Mouse (Mus musculus): ENCODE measurements around the gene Slc9a5. TPM values are rescaled to one million over a fixed set of nuclear protein-coding genes. Genes with fewer than 3 reads are reported as not detected.
A peak's percentile ranks its signal among the peaks of the same experiment; 100 is the strongest.

Gene Slc9a5
- polyA plus RNA-seq, 1 experiment = 5.0 TPM

GRCm38 (mm10) chr8:105397747-105398146 is 49.1 kb downstream of the Slc9a5 start:
- TF ChIP-seq CTCF (IDR thresholded peaks at IDR 0.05; ENCODE audit: low read depth, low read length) (peak; percentile 34; the same call in 1 of the 2 replicates), POLR2A (IDR thresholded peaks at IDR 0.05; ENCODE audit: borderline replicate concordance, low read depth, low read length) (no peak)
- Histone ChIP-seq H3K4me3 (ENCODE audit: insufficient read depth, low read length) (no peak overlapping the region), H3K27ac (ENCODE audit: insufficient read depth, low read depth, low read length) (no peak overlapping the region), H3K4me1 (ENCODE audit: control insufficient read depth, insufficient read depth, low read length) (peaks cover 14% of the 10 kb centered on the region)

- Histone ChIP-seq H3K4me3 (ENCODE audit: insufficient read depth, low read length) (no peak overlapping the region), H3K4me1 (ENCODE audit: control insufficient read depth, insufficient read depth, low read length) (no peaks in the 10 kb centered on the region), H3K27ac (ENCODE audit: insufficient read depth, low read depth, low read length) (no peak overlapping the region)
- no peak for TF ChIP-seq CTCF (IDR thresholded peaks at IDR 0.05; ENCODE audit: low read depth, low read length)
- no peak for TF ChIP-seq POLR2A (IDR thresholded peaks at IDR 0.05; ENCODE audit: borderline replicate concordance, low read depth, low read length)
These were observed 51.4 kb downstream of the Slc9a5 start for GRCm38 (mm10) chr8:105400016-105400415.

- Histone ChIP-seq H3K4me3 (ENCODE audit: insufficient read depth, low read length) (no peak overlapping the region), H3K27ac (ENCODE audit: insufficient read depth, low read depth, low read length) (no peak overlapping the region), H3K4me1 (ENCODE audit: control insufficient read depth, insufficient read depth, low read length) (peaks cover 3% of the 10 kb centered on the region; the same call in 1 of the 2 replicates)
- TF ChIP-seq POLR2A (IDR thresholded peaks at IDR 0.05; ENCODE audit: borderline replicate concordance, low read depth, low read length) = no peak
- TF ChIP-seq CTCF (IDR thresholded peaks at IDR 0.05; ENCODE audit: low read depth, low read length) = no peak
These were observed 54.8 kb downstream of the Slc9a5 start for GRCm38 (mm10) chr8:105403467-105403866.

GRCm38 (mm10) chr8:105404496-105404895 is 55.9 kb downstream of the Slc9a5 start:
- H3K4me1 ChIP-seq (ENCODE audit: control insufficient read depth, insufficient read depth, low read length) = peaks cover 3% of the 10 kb centered on the region; the same call in 1 of the 2 replicates
- no peak overlapping the region for H3K27ac ChIP-seq (ENCODE audit: insufficient read depth, low read depth, low read length)
- TF ChIP-seq POLR2A (IDR thresholded peaks at IDR 0.05; ENCODE audit: borderline replicate concordance, low read depth, low read length) = no peak
- H3K4me3 ChIP-seq (ENCODE audit: insufficient read depth, low read length) = no peak overlapping the region

- TF ChIP-seq POLR2A (IDR thresholded peaks at IDR 0.05; ENCODE audit: borderline replicate concordance, low read depth, low read length) (no peak), CTCF (IDR thresholded peaks at IDR 0.05; ENCODE audit: low read depth, low read length) (no peak)
- H3K4me1 ChIP-seq (ENCODE audit: control insufficient read depth, insufficient read depth, low read length) = peaks cover 3% of the 10 kb centered on the region; the same call in 1 of the 2 replicates
- H3K27ac ChIP-seq (ENCODE audit: insufficient read depth, low read depth, low read length) = no peak overlapping the region
- no peak overlapping the region for H3K4me3 ChIP-seq (ENCODE audit: insufficient read depth, low read length)
These were observed 57.8 kb downstream of the Slc9a5 start for GRCm38 (mm10) chr8:105406416-105406815.

GRCm38 (mm10) chr8:105408331-105408730 is 59.7 kb downstream of the Slc9a5 start:
- no peak overlapping the region for H3K4me3 ChIP-seq (ENCODE audit: insufficient read depth, low read length)
- no peak overlapping the region for H3K27ac ChIP-seq (ENCODE audit: insufficient read depth, low read depth, low read length)
- H3K4me1 ChIP-seq (ENCODE audit: control insufficient read depth, insufficient read depth, low read length) = peaks cover 3% of the 10 kb centered on the region; the same call in 1 of the 2 replicates
- TF ChIP-seq POLR2A (IDR thresholded peaks at IDR 0.05; ENCODE audit: borderline replicate concordance, low read depth, low read length) (no peak), CTCF (IDR thresholded peaks at IDR 0.05; ENCODE audit: low read depth, low read length) (no peak)

GRCm38 (mm10) chr8:105409947-105410346 is 61.3 kb downstream of the Slc9a5 start:
- H3K27ac ChIP-seq (ENCODE audit: insufficient read depth, low read depth, low read length) = no peak overlapping the region
- no peak for TF ChIP-seq POLR2A (IDR thresholded peaks at IDR 0.05; ENCODE audit: borderline replicate concordance, low read depth, low read length)
- TF ChIP-seq CTCF (IDR thresholded peaks at IDR 0.05; ENCODE audit: low read depth, low read length) = no peak
- peaks cover 6% of the 10 kb centered on the region; the same call in 1 of the 2 replicates for H3K4me1 ChIP-seq (ENCODE audit: control insufficient read depth, insufficient read depth, low read length)
- H3K4me3 ChIP-seq (ENCODE audit: insufficient read depth, low read length) = no peak overlapping the region

- no peak for TF ChIP-seq POLR2A (IDR thresholded peaks at IDR 0.05; ENCODE audit: borderline replicate concordance, low read depth, low read length)
- no peak for TF ChIP-seq CTCF (IDR thresholded peaks at IDR 0.05; ENCODE audit: low read depth, low read length)
- Histone ChIP-seq H3K4me1 (ENCODE audit: control insufficient read depth, insufficient read depth, low read length) (peaks cover 3% of the 10 kb centered on the region; the same call in 1 of the 2 replicates), H3K4me3 (ENCODE audit: insufficient read depth, low read length) (peak within 1 kb of the TSS; percentile 43), H3K27ac (ENCODE audit: insufficient read depth, low read depth, low read length) (no peak within 1 kb of the TSS)
These were observed 64.7 kb downstream of the Slc9a5 start, which contains the start of the genes Kctd19 and Lrrc36 for GRCm38 (mm10) chr8:105413391-105413790. Gene Kctd19 (minus strand): TSS chr8:105413502. Gene Lrrc36 (plus strand): TSS chr8:105413571.

- Histone ChIP-seq H3K4me1 (ENCODE audit: control insufficient read depth, insufficient read depth, low read length) (no peaks in the 10 kb centered on the region), H3K4me3 (ENCODE audit: insufficient read depth, low read length) (no peak overlapping the region), H3K27ac (ENCODE audit: insufficient read depth, low read depth, low read length) (no peak overlapping the region)
- no peak for TF ChIP-seq CTCF (IDR thresholded peaks at IDR 0.05; ENCODE audit: low read depth, low read length)
- TF ChIP-seq POLR2A (IDR thresholded peaks at IDR 0.05; ENCODE audit: borderline replicate concordance, low read depth, low read length) = no peak
These were observed 70.3 kb downstream of the Slc9a5 start for GRCm38 (mm10) chr8:105418992-105419391.

Other genes with a start within 250 kb of the Slc9a5 start
- not detected in 2 replicates for gene Ces4a, start 217.0 kb upstream of the Slc9a5 start, polyA plus RNA-seq (2012; ENCODE audit: insufficient read depth, insufficient read length, missing spikeins)
- 124 and 130 TPM in 2 replicates for gene Cbfb, start 178.2 kb upstream of the Slc9a5 start, polyA plus RNA-seq (2012; ENCODE audit: insufficient read depth, insufficient read length, missing spikeins)
- gene D230025D16Rik, start 123.7 kb upstream of the Slc9a5 start, polyA plus RNA-seq (2012; ENCODE audit: insufficient read depth, insufficient read length, missing spikeins) = 24.5 and 27.8 TPM in 2 replicates
- 1.1 and 1.6 TPM in 2 replicates for gene B3gnt9, start 93.7 kb upstream of the Slc9a5 start, polyA plus RNA-seq (2012; ENCODE audit: insufficient read depth, insufficient read length, missing spikeins)
- 23.6 and 26.2 TPM in 2 replicates for gene Tradd, start 84.2 kb upstream of the Slc9a5 start, polyA plus RNA-seq (2012; ENCODE audit: insufficient read depth, insufficient read length, missing spikeins)
- 6.5 and 6.8 TPM in 2 replicates for gene Fbxl8, start 84.2 kb upstream of the Slc9a5 start, polyA plus RNA-seq (2012; ENCODE audit: insufficient read depth, insufficient read length, missing spikeins)
- 4.7 and 5.0 TPM in 2 replicates for gene Hsf4, start 79.0 kb upstream of the Slc9a5 start, polyA plus RNA-seq (2012; ENCODE audit: insufficient read depth, insufficient read length, missing spikeins)
- gene Nol3, start 72.7 kb upstream of the Slc9a5 start, polyA plus RNA-seq (2012; ENCODE audit: insufficient read depth, insufficient read length, missing spikeins) = 0.23 TPM in 1 of 2 replicates, not detected in the other
- gene 4931428F04Rik, start 59.0 kb upstream of the Slc9a5 start, polyA plus RNA-seq (2012; ENCODE audit: insufficient read depth, insufficient read length, missing spikeins) = 0.67 and 1.3 TPM in 2 replicates
- gene Exoc3l, start 52.7 kb upstream of the Slc9a5 start, polyA plus RNA-seq (2012; ENCODE audit: insufficient read depth, insufficient read length, missing spikeins) = 0.95 and 1.1 TPM in 2 replicates
- 40.6 and 47.6 TPM in 2 replicates for gene E2f4, start 51.2 kb upstream of the Slc9a5 start, polyA plus RNA-seq (2012; ENCODE audit: insufficient read depth, insufficient read length, missing spikeins)
- gene Elmo3, start 43.2 kb upstream of the Slc9a5 start, polyA plus RNA-seq (2012; ENCODE audit: insufficient read depth, insufficient read length, missing spikeins) = 1.5 and 2.6 TPM in 2 replicates
- 3.1 and 3.2 TPM in 2 replicates for gene Lrrc29, start 22.6 kb upstream of the Slc9a5 start, polyA plus RNA-seq (2012; ENCODE audit: insufficient read depth, insufficient read length, missing spikeins)
- gene Tmem208, start 22.5 kb upstream of the Slc9a5 start, polyA plus RNA-seq (2012; ENCODE audit: insufficient read depth, insufficient read length, missing spikeins) = 51.2 and 56.6 TPM in 2 replicates
- 16.5 and 18.0 TPM in 2 replicates for gene Fhod1, start 890 bp upstream of the Slc9a5 start, polyA plus RNA-seq (2012; ENCODE audit: insufficient read depth, insufficient read length, missing spikeins)
- 0.24 TPM in 1 of 2 replicates, not detected in the other for gene Plekhg4, start 24.4 kb downstream of the Slc9a5 start, polyA plus RNA-seq (2012; ENCODE audit: insufficient read depth, insufficient read length, missing spikeins)
- gene Kctd19, start 64.7 kb downstream of the Slc9a5 start, polyA plus RNA-seq (2012; ENCODE audit: insufficient read depth, insufficient read length, missing spikeins) = not detected in 2 replicates
- gene Lrrc36, start 64.7 kb downstream of the Slc9a5 start, polyA plus RNA-seq (2012; ENCODE audit: insufficient read depth, insufficient read length, missing spikeins) = not detected in 2 replicates
- 1.2 and 1.6 TPM in 2 replicates for gene Tppp3, start 122.7 kb downstream of the Slc9a5 start, polyA plus RNA-seq (2012; ENCODE audit: insufficient read depth, insufficient read length, missing spikeins)
- 16.0 and 16.3 TPM in 2 replicates for gene Zdhhc1, start 148.1 kb downstream of the Slc9a5 start, polyA plus RNA-seq (2012; ENCODE audit: insufficient read depth, insufficient read length, missing spikeins)
- not detected in 2 replicates for gene Hsd11b2, start 169.9 kb downstream of the Slc9a5 start, polyA plus RNA-seq (2012; ENCODE audit: insufficient read depth, insufficient read length, missing spikeins)
- 177 and 186 TPM in 2 replicates for gene Atp6v0d1, start 217.2 kb downstream of the Slc9a5 start, polyA plus RNA-seq (2012; ENCODE audit: insufficient read depth, insufficient read length, missing spikeins)